Mouse (Mus musculus): Measurements from ENCODE around the gene Oxsr1.

GRCm38 (mm10) chr9:119206666-119207065 lies 115.6 kb downstream of the Oxsr1 start:
- TF ChIP-seq CTCF (IDR thresholded peaks at IDR 0.05; ENCODE audit: low read depth, low read length) = no peak
- TF ChIP-seq POLR2A (IDR thresholded peaks at IDR 0.05; ENCODE audit: extremely low read depth, insufficient read depth, low read length) = no peak
